Mouse (Mus musculus): ENCODE data around the gene Sult4a1. TPM values are rescaled to one million over a fixed set of nuclear protein-coding genes. Genes with fewer than 3 reads are reported as not detected.

The Sult4a1 gene
- 0.30 TPM for polyA plus RNA-seq (2014; fragmentation: Illumina TruSeq; extraction: RNeasy Lipid Tissue Mini Kit (QIAGEN cat#74804); ENCODE audit: low replicate concordance)

GRCm38 (mm10) chr15:84105105-84105923 is at the start of gene Sult4a1:
TSS of gene Sult4a1 (minus strand) at chr15:84105754.

GRCm38 (mm10) chr15:84123075-84123474 is 17.5 kb upstream of the Sult4a1 start, which contains the start of gene Pnpla5:
TSS of gene Pnpla5 (minus strand) at chr15:84123175.

GRCm38 (mm10) chr15:84065140-84065539 is 40.4 kb downstream of the Sult4a1 start, which contains the start of gene Efcab6:
TSS of gene Efcab6 (minus strand) at chr15:84065379.

Other genes starting within 250 kb of the Sult4a1 start
- gene Efcab6, start 40.4 kb downstream of the Sult4a1 start, polyA plus RNA-seq (2014; fragmentation: Illumina TruSeq; extraction: RNeasy Lipid Tissue Mini Kit (QIAGEN cat#74804); ENCODE audit: low replicate concordance): not detected
- not detected for gene Pnpla5, start 17.4 kb upstream of the Sult4a1 start, polyA plus RNA-seq (2014; fragmentation: Illumina TruSeq; extraction: RNeasy Lipid Tissue Mini Kit (QIAGEN cat#74804); ENCODE audit: low replicate concordance)
- gene Pnpla3, start 62.1 kb upstream of the Sult4a1 start, polyA plus RNA-seq (2014; fragmentation: Illumina TruSeq; extraction: RNeasy Lipid Tissue Mini Kit (QIAGEN cat#74804); ENCODE audit: low replicate concordance): not detected
- 33.3 TPM for gene Samm50, start 86.5 kb upstream of the Sult4a1 start, polyA plus RNA-seq (2014; fragmentation: Illumina TruSeq; extraction: RNeasy Lipid Tissue Mini Kit (QIAGEN cat#74804); ENCODE audit: low replicate concordance)
- 0.63 TPM for gene Parvb, start 126.3 kb upstream of the Sult4a1 start, polyA plus RNA-seq (2014; fragmentation: Illumina TruSeq; extraction: RNeasy Lipid Tissue Mini Kit (QIAGEN cat#74804); ENCODE audit: low replicate concordance)
- not detected for gene Parvg, start 218.3 kb upstream of the Sult4a1 start, polyA plus RNA-seq (2014; fragmentation: Illumina TruSeq; extraction: RNeasy Lipid Tissue Mini Kit (QIAGEN cat#74804); ENCODE audit: low replicate concordance)

All from small intestine, adult 10 weeks (tissue).